Mouse (Mus musculus): ENCODE data around the gene Togaram2. TPM values are rescaled to one million over a fixed set of nuclear protein-coding genes. Genes with fewer than 3 reads are reported as not detected.
A peak's percentile ranks its signal among the peaks of the same experiment; 100 is the strongest.
"Not testable (repeated sequence)": the region's sequence is repeated elsewhere in the genome, so short reads cannot be mapped to it uniquely, and the experiment has no call there.

Togaram2 gene
- 0.27 and 0.32 TPM in 2 replicates for polyA plus RNA-seq (2014; fragmentation: Nextera tagmentation; extraction: Ambion mirVana)

DNA sequence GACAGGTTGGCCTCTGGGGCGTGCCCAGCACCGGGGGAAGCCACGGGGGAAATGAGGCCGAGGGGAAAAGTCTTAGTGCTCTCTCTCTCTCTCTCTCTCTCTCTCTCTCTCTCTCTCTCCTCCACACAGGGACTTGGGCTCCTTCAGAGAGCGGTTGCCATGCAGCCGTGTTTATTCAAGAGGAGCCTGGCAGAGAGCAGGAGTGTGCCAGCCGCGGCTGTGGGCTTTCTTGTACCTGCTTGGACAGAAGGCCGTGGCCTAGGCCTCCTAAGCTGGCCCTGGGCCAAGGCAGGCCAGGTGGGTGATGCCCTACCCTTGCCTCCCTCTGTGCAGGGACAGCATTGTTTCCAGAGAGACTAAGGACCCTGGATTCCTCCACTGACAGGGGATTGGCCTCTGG lies at the start of gene Togaram2:
Gene Togaram2, plus strand, starts transcription at position 170 of the 400 bp plus-strand sequence.
- WGBS, result 65% methylated on average over 9 of the region's 9 CpGs
- Histone ChIP-seq H3K9me3 (ENCODE audit: control insufficient read depth, low read length) (no peaks in the 10 kb centered on the region), H3K27ac (ENCODE audit: low read depth, low read length) (no peak within 1 kb of the TSS)

DNA sequence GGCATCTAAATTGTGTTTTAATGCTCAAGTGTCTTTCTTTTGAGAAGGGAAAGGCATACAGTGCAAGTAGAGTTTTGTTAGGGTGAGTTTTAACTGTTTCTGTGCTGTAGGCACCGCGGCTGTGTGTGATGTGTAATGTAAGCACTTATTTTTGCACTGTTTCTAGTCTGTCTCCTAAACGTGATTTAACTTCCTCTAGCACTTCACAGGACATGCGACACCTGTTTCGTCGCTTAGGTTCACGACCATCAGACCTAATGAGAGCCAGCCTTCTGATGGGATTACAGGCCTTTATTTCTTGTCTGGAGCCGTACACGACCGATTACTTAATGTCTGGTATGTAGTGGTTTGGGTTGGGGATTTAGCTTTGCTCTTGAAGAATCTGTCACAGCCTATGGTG lies 41.3 kb upstream of the Togaram2 start:
- no peak for ATAC-seq (ENCODE audit: low FRiP score, low TSS enrichment)
- Histone ChIP-seq H3K36me3 (ENCODE audit: control insufficient read depth, insufficient read depth, low read length) (peaks cover 89% of the 10 kb centered on the region), H3K4me2 (replicated peaks; ENCODE audit: low read depth, low read length) (no peak overlapping the region), H3K4me1 (ENCODE audit: control insufficient read depth, insufficient read depth, low read length) (no peaks in the 10 kb centered on the region), H3K9ac (ENCODE audit: low read depth, low read length) (no peak overlapping the region), H3K4me3 (ENCODE audit: low read length) (no peak overlapping the region), H3K27me3 (ENCODE audit: control insufficient read depth, insufficient read depth, low read length) (no peaks in the 10 kb centered on the region), H3K9me3 (ENCODE audit: control insufficient read depth, low read length) (no peaks in the 10 kb centered on the region), H3K27ac (ENCODE audit: low read depth, low read length) (no peak overlapping the region)
- 61% methylated on average over 10 of the region's 10 CpGs for WGBS

More for the DNA sequence above, at the start of gene Togaram2:
- no peak within 1 kb of the TSS for H3K4me2 ChIP-seq (replicated peaks; ENCODE audit: low read depth, low read length)
- no peak within 1 kb of the TSS for H3K9ac ChIP-seq (ENCODE audit: low read depth, low read length)
- no peaks in the 10 kb centered on the region; the same call in 1 of the 2 replicates for H3K4me1 ChIP-seq (ENCODE audit: control insufficient read depth, insufficient read depth, low read length)
- ATAC-seq (ENCODE audit: low FRiP score, low TSS enrichment), result no peak
- H3K27me3 ChIP-seq (ENCODE audit: control insufficient read depth, insufficient read depth, low read length), result no peaks in the 10 kb centered on the region
- no peaks in the 10 kb centered on the region for H3K36me3 ChIP-seq (ENCODE audit: control insufficient read depth, insufficient read depth, low read length)
- H3K4me3 ChIP-seq (ENCODE audit: low read length), result no peak within 1 kb of the TSS

DNA sequence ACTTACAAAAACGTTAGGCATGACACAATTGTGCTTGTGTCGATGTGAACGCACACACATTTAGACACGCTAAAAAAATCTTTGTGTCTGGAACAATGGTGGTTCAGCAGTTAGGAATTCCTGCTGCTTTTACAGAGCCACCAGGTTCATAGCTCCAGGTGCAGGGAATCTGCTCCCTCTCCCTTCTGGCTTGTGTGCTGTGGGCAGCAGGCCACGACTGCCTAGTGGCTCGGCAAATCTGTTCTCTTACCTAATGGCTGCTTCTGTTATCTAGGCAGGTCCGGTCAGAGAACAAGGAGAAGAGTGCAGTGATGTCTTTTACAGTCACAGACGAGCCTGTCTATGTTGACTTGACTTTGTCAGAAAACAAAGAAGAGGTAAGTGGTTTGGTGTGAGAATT lies 39.7 kb upstream of the Togaram2 start:
- Histone ChIP-seq H3K4me2 (replicated peaks; ENCODE audit: low read depth, low read length) (no peak overlapping the region), H3K36me3 (ENCODE audit: control insufficient read depth, insufficient read depth, low read length) (peaks cover 89% of the 10 kb centered on the region), H3K27me3 (ENCODE audit: control insufficient read depth, insufficient read depth, low read length) (no peaks in the 10 kb centered on the region), H3K9me3 (ENCODE audit: control insufficient read depth, low read length) (no peaks in the 10 kb centered on the region), H3K9ac (ENCODE audit: low read depth, low read length) (no peak overlapping the region), H3K4me1 (ENCODE audit: control insufficient read depth, insufficient read depth, low read length) (no peaks in the 10 kb centered on the region), H3K27ac (ENCODE audit: low read depth, low read length) (no peak overlapping the region), H3K4me3 (ENCODE audit: low read length) (no peak overlapping the region)
- no peak for ATAC-seq (ENCODE audit: low FRiP score, low TSS enrichment)
- WGBS, result 85% methylated on average over 8 of the region's 8 CpGs

DNA sequence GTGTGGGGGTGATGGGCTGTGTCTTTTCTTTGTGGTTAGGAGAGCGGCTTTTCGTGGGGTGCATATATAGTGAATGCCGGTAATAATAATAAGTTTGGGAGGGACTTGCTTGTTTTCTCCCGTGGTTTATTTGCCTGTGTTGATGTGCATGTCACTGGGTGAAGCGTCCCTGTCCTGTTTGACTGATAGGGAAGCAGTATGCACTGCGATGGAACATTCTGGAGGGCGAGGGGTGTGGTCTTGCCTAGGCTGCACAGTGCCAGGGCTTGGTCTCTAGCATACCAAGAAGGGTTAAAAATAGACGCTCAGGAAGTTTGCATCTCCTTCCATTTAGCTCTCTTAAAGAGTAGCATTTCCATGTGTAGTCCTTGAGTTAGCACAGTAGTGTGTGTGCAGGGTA lies 36.3 kb upstream of the Togaram2 start:
- H3K4me2 ChIP-seq (replicated peaks; ENCODE audit: low read depth, low read length), result no peak overlapping the region
- no peaks in the 10 kb centered on the region for H3K27me3 ChIP-seq (ENCODE audit: control insufficient read depth, insufficient read depth, low read length)
- no peak overlapping the region for H3K9ac ChIP-seq (ENCODE audit: low read depth, low read length)
- no peak for ATAC-seq (ENCODE audit: low FRiP score, low TSS enrichment)
- 93% methylated on average over 8 of the region's 8 CpGs for WGBS
- no peak overlapping the region for H3K4me3 ChIP-seq (ENCODE audit: low read length)
- H3K36me3 ChIP-seq (ENCODE audit: control insufficient read depth, insufficient read depth, low read length), result peaks cover 91% of the 10 kb centered on the region
- H3K9me3 ChIP-seq (ENCODE audit: control insufficient read depth, low read length), result no peaks in the 10 kb centered on the region
- H3K27ac ChIP-seq (ENCODE audit: low read depth, low read length), result no peak overlapping the region
- no peaks in the 10 kb centered on the region for H3K4me1 ChIP-seq (ENCODE audit: control insufficient read depth, insufficient read depth, low read length)

DNA sequence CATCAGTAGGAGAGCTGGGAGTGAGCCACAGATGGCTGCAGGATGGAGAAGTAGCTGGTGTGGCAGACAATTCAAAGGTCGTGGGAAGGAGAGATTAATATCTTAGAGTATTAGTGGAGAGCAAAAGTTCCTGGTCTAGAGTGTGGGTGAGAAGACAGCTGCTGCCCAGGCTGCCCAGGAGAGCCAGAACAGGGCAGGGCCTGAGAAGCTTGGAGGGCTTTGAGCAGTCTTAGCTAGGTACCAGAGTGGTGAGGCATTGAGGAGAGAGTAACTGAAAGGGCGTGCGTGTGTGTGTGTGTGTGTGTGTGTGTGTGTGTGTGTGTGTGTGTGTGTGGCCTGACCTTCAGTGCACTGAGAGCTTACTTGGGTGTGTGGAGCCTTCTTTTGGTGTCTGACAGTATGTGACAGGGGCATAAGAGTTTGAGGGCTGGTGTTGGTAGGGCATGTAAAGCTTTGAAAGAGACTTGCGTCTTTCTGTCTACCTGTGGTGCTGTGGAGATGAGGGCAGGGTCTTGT lies 35.3 kb upstream of the Togaram2 start:
- ATAC-seq (ENCODE audit: low FRiP score, low TSS enrichment), result 0 out of 2 replicates have a peak, but pooled peaks have one; percentile 12
- Histone ChIP-seq H3K27ac (ENCODE audit: low read depth, low read length) (no peak overlapping the region), H3K36me3 (ENCODE audit: control insufficient read depth, insufficient read depth, low read length) (peaks cover 92% of the 10 kb centered on the region), H3K4me2 (replicated peaks; ENCODE audit: low read depth, low read length) (no peak overlapping the region), H3K27me3 (ENCODE audit: control insufficient read depth, insufficient read depth, low read length) (no peaks in the 10 kb centered on the region), H3K9me3 (ENCODE audit: control insufficient read depth, low read length) (no peaks in the 10 kb centered on the region), H3K4me1 (ENCODE audit: control insufficient read depth, insufficient read depth, low read length) (no peaks in the 10 kb centered on the region), H3K9ac (ENCODE audit: low read depth, low read length) (no peak overlapping the region), H3K4me3 (ENCODE audit: low read length) (no peak overlapping the region)
- whole genome bisulfite sequencing, result 79% methylated on average over 4 of the region's 4 CpGs

DNA sequence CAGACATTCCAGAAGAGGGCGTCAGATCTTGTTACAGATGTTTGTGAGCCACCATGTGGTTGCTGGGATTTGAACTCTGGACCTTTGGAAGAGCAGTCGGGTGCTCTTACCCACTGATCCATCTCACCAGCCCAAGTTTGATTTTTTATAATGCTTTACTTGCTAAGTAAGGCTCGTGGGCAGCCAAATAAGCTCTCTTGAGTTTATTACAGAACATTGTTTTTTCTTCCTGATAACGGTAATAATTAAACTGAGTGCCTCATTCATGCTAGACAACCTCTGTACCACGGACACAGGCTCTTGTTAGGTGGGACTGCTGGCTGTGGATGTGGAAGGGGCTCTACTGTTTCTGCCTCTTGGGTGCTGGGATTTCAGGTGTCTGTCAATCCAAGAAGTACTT lies 34.0 kb upstream of the Togaram2 start:
- not testable (repeated sequence) for H3K9ac ChIP-seq (ENCODE audit: low read depth, low read length); H3K27ac ChIP-seq (ENCODE audit: low read depth, low read length); H3K4me2 ChIP-seq (replicated peaks; ENCODE audit: low read depth, low read length); H3K4me3 ChIP-seq (ENCODE audit: low read length); H3K9me3 ChIP-seq (ENCODE audit: control insufficient read depth, low read length); ATAC-seq (ENCODE audit: low FRiP score, low TSS enrichment); H3K4me1 ChIP-seq (ENCODE audit: control insufficient read depth, insufficient read depth, low read length); H3K27me3 ChIP-seq (ENCODE audit: control insufficient read depth, insufficient read depth, low read length)
- 73% methylated on average over 5 of the region's 5 CpGs for WGBS
- H3K36me3 ChIP-seq (ENCODE audit: control insufficient read depth, insufficient read depth, low read length), result peaks cover 89% of the 10 kb centered on the region

DNA sequence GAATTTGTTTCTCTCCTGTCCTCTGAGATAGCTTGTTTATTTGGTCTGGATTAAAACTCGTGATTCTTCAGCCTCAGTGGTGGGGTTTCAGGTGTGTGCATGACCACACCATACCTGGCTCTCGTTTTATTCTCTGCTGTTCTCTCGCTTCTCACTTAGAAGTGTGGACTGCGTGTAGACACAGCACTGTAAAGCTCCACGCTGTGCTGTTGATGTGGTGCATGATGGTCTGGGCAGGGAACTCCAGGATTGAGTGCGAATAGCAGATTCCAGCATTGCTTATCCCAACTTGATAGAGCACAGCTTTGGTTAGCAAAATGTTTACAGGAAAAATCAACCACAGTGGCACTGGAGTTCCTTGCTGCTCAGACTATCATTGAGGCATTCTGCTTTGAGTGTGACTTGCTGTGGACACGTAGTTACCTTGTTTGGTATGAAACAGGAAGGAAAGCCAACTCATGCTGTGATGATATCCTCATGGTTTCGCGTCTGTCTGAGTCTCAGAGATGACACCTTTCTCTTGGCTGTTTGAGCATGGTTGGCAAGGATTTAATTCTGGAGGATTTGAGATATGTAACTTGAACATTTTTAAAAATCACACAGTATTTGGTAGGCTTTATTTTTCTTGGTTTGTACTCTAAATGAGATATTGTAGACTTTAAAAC lies 32.5 kb upstream of the Togaram2 start:
- Histone ChIP-seq H3K4me1 (ENCODE audit: control insufficient read depth, insufficient read depth, low read length) (no peaks in the 10 kb centered on the region), H3K36me3 (ENCODE audit: control insufficient read depth, insufficient read depth, low read length) (peaks cover 87% of the 10 kb centered on the region), H3K27me3 (ENCODE audit: control insufficient read depth, insufficient read depth, low read length) (no peaks in the 10 kb centered on the region), H3K9me3 (ENCODE audit: control insufficient read depth, low read length) (no peaks in the 10 kb centered on the region), H3K27ac (ENCODE audit: low read depth, low read length) (no peak overlapping the region), H3K4me2 (replicated peaks; ENCODE audit: low read depth, low read length) (no peak overlapping the region), H3K4me3 (ENCODE audit: low read length) (no peak overlapping the region), H3K9ac (ENCODE audit: low read depth, low read length) (no peak overlapping the region)
- no peak for ATAC-seq (ENCODE audit: low FRiP score, low TSS enrichment)
- 94% methylated on average over 9 of the region's 9 CpGs for WGBS

DNA sequence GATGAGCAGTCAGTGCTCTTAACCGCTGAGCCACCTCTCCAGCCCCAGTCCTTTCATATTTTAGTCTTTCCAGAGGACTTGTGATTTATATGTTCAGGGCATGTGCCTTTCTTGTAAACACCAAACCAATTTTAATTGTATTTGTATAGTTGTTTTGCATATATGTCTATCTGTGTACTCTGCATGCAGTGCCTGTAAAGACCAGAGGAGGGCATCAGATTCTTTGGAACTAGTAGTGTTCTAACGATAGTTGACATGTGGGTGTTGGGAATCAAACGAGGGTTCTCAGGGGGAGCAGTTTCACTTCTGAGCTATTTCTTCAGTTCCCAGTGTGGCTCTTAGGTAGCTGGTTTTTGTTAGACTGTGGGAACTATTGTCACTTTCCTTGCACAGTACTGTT lies 30.9 kb upstream of the Togaram2 start:
- Histone ChIP-seq H3K27ac (ENCODE audit: low read depth, low read length) (no peak overlapping the region), H3K27me3 (ENCODE audit: control insufficient read depth, insufficient read depth, low read length) (no peaks in the 10 kb centered on the region), H3K36me3 (ENCODE audit: control insufficient read depth, insufficient read depth, low read length) (peaks cover 84% of the 10 kb centered on the region), H3K4me3 (ENCODE audit: low read length) (no peak overlapping the region), H3K4me2 (replicated peaks; ENCODE audit: low read depth, low read length) (no peak overlapping the region), H3K9ac (ENCODE audit: low read depth, low read length) (no peak overlapping the region), H3K4me1 (ENCODE audit: control insufficient read depth, insufficient read depth, low read length) (no peaks in the 10 kb centered on the region), H3K9me3 (ENCODE audit: control insufficient read depth, low read length) (no peaks in the 10 kb centered on the region)
- WGBS, result 84% methylated on average over 3 of the region's 3 CpGs
- ATAC-seq (ENCODE audit: low FRiP score, low TSS enrichment), result no peak

DNA sequence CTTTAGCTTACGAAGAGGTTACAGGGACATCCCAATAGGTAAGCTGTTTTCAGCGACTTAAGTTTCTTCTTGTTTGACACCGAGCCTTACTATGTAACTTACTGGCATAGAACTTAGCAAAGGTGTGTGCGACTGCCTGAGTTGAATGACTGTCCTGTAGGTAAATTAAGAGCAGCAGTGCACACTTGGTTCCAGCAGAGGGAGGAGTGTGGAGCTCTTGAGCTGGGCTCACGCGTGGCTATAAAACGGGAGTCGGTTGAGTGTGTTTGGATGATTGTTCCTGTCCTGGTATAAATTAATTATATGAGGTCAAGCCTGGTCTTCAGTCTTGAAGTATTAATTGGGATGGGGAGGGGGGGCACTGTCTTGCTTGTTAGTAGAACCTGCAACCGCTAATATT lies 23.1 kb upstream of the Togaram2 start:
- Histone ChIP-seq H3K9me3 (ENCODE audit: control insufficient read depth, low read length) (no peaks in the 10 kb centered on the region), H3K4me2 (replicated peaks; ENCODE audit: low read depth, low read length) (no peak overlapping the region), H3K27me3 (ENCODE audit: control insufficient read depth, insufficient read depth, low read length) (no peaks in the 10 kb centered on the region), H3K4me3 (ENCODE audit: low read length) (no peak overlapping the region), H3K36me3 (ENCODE audit: control insufficient read depth, insufficient read depth, low read length) (peaks cover 82% of the 10 kb centered on the region), H3K9ac (ENCODE audit: low read depth, low read length) (no peak overlapping the region), H3K4me1 (ENCODE audit: control insufficient read depth, insufficient read depth, low read length) (no peaks in the 10 kb centered on the region), H3K27ac (ENCODE audit: low read depth, low read length) (no peak overlapping the region)
- ATAC-seq (ENCODE audit: low FRiP score, low TSS enrichment), result no peak
- WGBS, result 88% methylated on average over 9 of the region's 9 CpGs
